Mouse (Mus musculus): ENCODE results near the gene Herpud1. TPM values are rescaled to one million over a fixed set of nuclear protein-coding genes. Genes with fewer than 3 reads are reported as not detected.

Herpud1 gene
- polyA plus RNA-seq, 1 experiment from 2014 or later, result 78.0 TPM

- Histone ChIP-seq H3K4me3 (replicated peaks; ENCODE audit: low read length) (no peak overlapping the region), H3K27me3 (replicated peaks; ENCODE audit: control insufficient read depth, insufficient read depth, low read length) (no peaks in the 10 kb centered on the region), H3K9me3 (ENCODE audit: control insufficient read depth, low read length) (no peaks in the 10 kb centered on the region), H3K4me1 (replicated peaks; ENCODE audit: control insufficient read depth, insufficient read depth, low read length) (no peaks in the 10 kb centered on the region), H3K36me3 (ENCODE audit: control insufficient read depth, insufficient read depth) (no peaks in the 10 kb centered on the region), H3K4me2 (ENCODE audit: low read length) (no peak overlapping the region), H3K27ac (ENCODE audit: low read length) (no peak overlapping the region), H3K9ac (replicated peaks; ENCODE audit: low read depth, low read length) (no peak overlapping the region)
- no peak for ATAC-seq
- 84% methylated on average over 6 of the region's 6 CpGs for WGBS
Observed at GRCm38 (mm10) chr8:94413509-94413908, 27.3 kb downstream of the Herpud1 start.

- H3K4me2 ChIP-seq (ENCODE audit: low read length), result no peak overlapping the region
- H3K36me3 ChIP-seq (ENCODE audit: control insufficient read depth, insufficient read depth), result no peaks in the 10 kb centered on the region
- no peak overlapping the region for H3K4me3 ChIP-seq (replicated peaks; ENCODE audit: low read length)
- ATAC-seq, result no peak
- 76% methylated on average over 2 of the region's 2 CpGs for WGBS
- H3K9ac ChIP-seq (replicated peaks; ENCODE audit: low read depth, low read length), result no peak overlapping the region
- no peaks in the 10 kb centered on the region for H3K27me3 ChIP-seq (replicated peaks; ENCODE audit: control insufficient read depth, insufficient read depth, low read length)
- no peaks in the 10 kb centered on the region for H3K4me1 ChIP-seq (replicated peaks; ENCODE audit: control insufficient read depth, insufficient read depth, low read length)
- H3K9me3 ChIP-seq (ENCODE audit: control insufficient read depth, low read length), result no peaks in the 10 kb centered on the region
- no peak overlapping the region for H3K27ac ChIP-seq (ENCODE audit: low read length)
Observed at GRCm38 (mm10) chr8:94415218-94415617, 29.0 kb downstream of the Herpud1 start.

- Histone ChIP-seq H3K9me3 (ENCODE audit: control insufficient read depth, low read length) (no peaks in the 10 kb centered on the region), H3K9ac (replicated peaks; ENCODE audit: low read depth, low read length) (no peak overlapping the region), H3K4me1 (replicated peaks; ENCODE audit: control insufficient read depth, insufficient read depth, low read length) (no peaks in the 10 kb centered on the region), H3K4me2 (ENCODE audit: low read length) (no peak overlapping the region), H3K27me3 (replicated peaks; ENCODE audit: control insufficient read depth, insufficient read depth, low read length) (no peaks in the 10 kb centered on the region), H3K27ac (ENCODE audit: low read length) (no peak overlapping the region), H3K4me3 (replicated peaks; ENCODE audit: low read length) (no peak overlapping the region), H3K36me3 (ENCODE audit: control insufficient read depth, insufficient read depth) (no peaks in the 10 kb centered on the region)
- ATAC-seq, result no peak
- 83% methylated on average over 9 of the region's 9 CpGs for WGBS
Observed at GRCm38 (mm10) chr8:94418017-94418416, 31.8 kb downstream of the Herpud1 start.

- no peak for ATAC-seq
- Histone ChIP-seq H3K36me3 (ENCODE audit: control insufficient read depth, insufficient read depth) (no peaks in the 10 kb centered on the region), H3K4me3 (replicated peaks; ENCODE audit: low read length) (no peak overlapping the region), H3K4me1 (replicated peaks; ENCODE audit: control insufficient read depth, insufficient read depth, low read length) (no peaks in the 10 kb centered on the region), H3K27ac (ENCODE audit: low read length) (no peak overlapping the region), H3K9ac (replicated peaks; ENCODE audit: low read depth, low read length) (no peak overlapping the region), H3K9me3 (ENCODE audit: control insufficient read depth, low read length) (no peaks in the 10 kb centered on the region), H3K4me2 (ENCODE audit: low read length) (no peak overlapping the region), H3K27me3 (replicated peaks; ENCODE audit: control insufficient read depth, insufficient read depth, low read length) (no peaks in the 10 kb centered on the region)
- WGBS, result 93% methylated on average over 4 of the region's 4 CpGs
Observed at GRCm38 (mm10) chr8:94422270-94422669, 36.0 kb downstream of the Herpud1 start.

- H3K4me3 ChIP-seq (replicated peaks; ENCODE audit: low read length), result no peak overlapping the region
- no peaks in the 10 kb centered on the region for H3K27me3 ChIP-seq (replicated peaks; ENCODE audit: control insufficient read depth, insufficient read depth, low read length)
- H3K9ac ChIP-seq (replicated peaks; ENCODE audit: low read depth, low read length), result no peak overlapping the region
- H3K36me3 ChIP-seq (ENCODE audit: control insufficient read depth, insufficient read depth), result no peaks in the 10 kb centered on the region
- H3K4me2 ChIP-seq (ENCODE audit: low read length), result no peak overlapping the region
- no peak overlapping the region for H3K27ac ChIP-seq (ENCODE audit: low read length)
- H3K4me1 ChIP-seq (replicated peaks; ENCODE audit: control insufficient read depth, insufficient read depth, low read length), result no peaks in the 10 kb centered on the region
- no peaks in the 10 kb centered on the region for H3K9me3 ChIP-seq (ENCODE audit: control insufficient read depth, low read length)
- no peak for ATAC-seq
- WGBS, result 82% methylated on average over 10 of the region's 10 CpGs
Observed at GRCm38 (mm10) chr8:94427953-94428352, 41.7 kb downstream of the Herpud1 start.

GRCm38 (mm10) chr8:94428420-94428819 is 42.2 kb downstream of the Herpud1 start:
- ATAC-seq, result no peak
- Histone ChIP-seq H3K9ac (replicated peaks; ENCODE audit: low read depth, low read length) (no peak overlapping the region), H3K4me2 (ENCODE audit: low read length) (no peak overlapping the region)

GRCm38 (mm10) chr8:94429376-94429775 is 43.1 kb downstream of the Herpud1 start:
- Histone ChIP-seq H3K4me1 (replicated peaks; ENCODE audit: control insufficient read depth, insufficient read depth, low read length) (peaks cover 7% of the 10 kb centered on the region), H3K4me3 (replicated peaks; ENCODE audit: low read length) (no peak overlapping the region), H3K4me2 (ENCODE audit: low read length) (no peak overlapping the region), H3K27ac (ENCODE audit: low read length) (no peak overlapping the region), H3K27me3 (replicated peaks; ENCODE audit: control insufficient read depth, insufficient read depth, low read length) (0 out of 2 replicates have a peak, but pooled peaks cover 6% of the 10 kb centered on the region), H3K36me3 (ENCODE audit: control insufficient read depth, insufficient read depth) (no peaks in the 10 kb centered on the region), H3K9ac (replicated peaks; ENCODE audit: low read depth, low read length) (no peak overlapping the region), H3K9me3 (ENCODE audit: control insufficient read depth, low read length) (no peaks in the 10 kb centered on the region)
- ATAC-seq, result no peak
- 83% methylated on average over 7 of the region's 7 CpGs for WGBS

More at GRCm38 (mm10) chr8:94428420-94428819, 42.2 kb downstream of the Herpud1 start:
- no peaks in the 10 kb centered on the region for H3K36me3 ChIP-seq (ENCODE audit: control insufficient read depth, insufficient read depth)
- H3K9me3 ChIP-seq (ENCODE audit: control insufficient read depth, low read length), result no peaks in the 10 kb centered on the region
- H3K4me3 ChIP-seq (replicated peaks; ENCODE audit: low read length), result no peak overlapping the region
- H3K27me3 ChIP-seq (replicated peaks; ENCODE audit: control insufficient read depth, insufficient read depth, low read length), result 0 out of 2 replicates have a peak, but pooled peaks cover under 1% of the 10 kb centered on the region
- 85% methylated on average over 4 of the region's 4 CpGs for WGBS
- H3K4me1 ChIP-seq (replicated peaks; ENCODE audit: control insufficient read depth, insufficient read depth, low read length), result no peaks in the 10 kb centered on the region
- no peak overlapping the region for H3K27ac ChIP-seq (ENCODE audit: low read length)

- Histone ChIP-seq H3K27me3 (replicated peaks; ENCODE audit: control insufficient read depth, insufficient read depth, low read length) (0 out of 2 replicates have a peak, but pooled peaks cover 9% of the 10 kb centered on the region), H3K9me3 (ENCODE audit: control insufficient read depth, low read length) (no peaks in the 10 kb centered on the region), H3K4me3 (replicated peaks; ENCODE audit: low read length) (no peak overlapping the region), H3K4me2 (ENCODE audit: low read length) (no peak overlapping the region), H3K27ac (ENCODE audit: low read length) (no peak overlapping the region), H3K4me1 (replicated peaks; ENCODE audit: control insufficient read depth, insufficient read depth, low read length) (peaks cover 8% of the 10 kb centered on the region), H3K36me3 (ENCODE audit: control insufficient read depth, insufficient read depth) (no peaks in the 10 kb centered on the region), H3K9ac (replicated peaks; ENCODE audit: low read depth, low read length) (no peak overlapping the region)
- no peak for ATAC-seq
- 76% methylated on average over 3 of the region's 3 CpGs for WGBS
Observed at GRCm38 (mm10) chr8:94432212-94432611, 46.0 kb downstream of the Herpud1 start.

GRCm38 (mm10) chr8:94433981-94434466 is 47.8 kb downstream of the Herpud1 start, which contains the start of gene Nlrc5:
Gene Nlrc5 (plus strand): TSS chr8:94434356.
- Histone ChIP-seq H3K36me3 (ENCODE audit: control insufficient read depth, insufficient read depth) (no peaks in the 10 kb centered on the region), H3K4me1 (replicated peaks; ENCODE audit: control insufficient read depth, insufficient read depth, low read length) (peaks cover 8% of the 10 kb centered on the region), H3K27me3 (replicated peaks; ENCODE audit: control insufficient read depth, insufficient read depth, low read length) (0 out of 2 replicates have a peak, but pooled peaks cover 9% of the 10 kb centered on the region), H3K4me2 (ENCODE audit: low read length) (peak within 1 kb of the TSS; percentile 83), H3K9ac (replicated peaks; ENCODE audit: low read depth, low read length) (peak within 1 kb of the TSS; percentile 25; the same call in 1 of the 2 replicates), H3K9me3 (ENCODE audit: control insufficient read depth, low read length) (no peaks in the 10 kb centered on the region), H3K27ac (ENCODE audit: low read length) (no peak within 1 kb of the TSS), H3K4me3 (replicated peaks; ENCODE audit: low read length) (peak within 1 kb of the TSS; percentile 47)
- peak; percentile 31; the same call in 1 of the 2 replicates for ATAC-seq
- 1% methylated on average over 29 of the region's 29 CpGs for WGBS

- Histone ChIP-seq H3K9me3 (ENCODE audit: control insufficient read depth, low read length) (no peaks in the 10 kb centered on the region), H3K4me3 (replicated peaks; ENCODE audit: low read length) (no peak overlapping the region), H3K27ac (ENCODE audit: low read length) (no peak overlapping the region), H3K4me1 (replicated peaks; ENCODE audit: control insufficient read depth, insufficient read depth, low read length) (peaks cover 8% of the 10 kb centered on the region), H3K36me3 (ENCODE audit: control insufficient read depth, insufficient read depth) (no peaks in the 10 kb centered on the region), H3K27me3 (replicated peaks; ENCODE audit: control insufficient read depth, insufficient read depth, low read length) (0 out of 2 replicates have a peak, but pooled peaks cover 9% of the 10 kb centered on the region), H3K4me2 (ENCODE audit: low read length) (no peak overlapping the region), H3K9ac (replicated peaks; ENCODE audit: low read depth, low read length) (no peak overlapping the region)
- 79% methylated on average over 3 of the region's 3 CpGs for WGBS
- ATAC-seq, result no peak
Observed at GRCm38 (mm10) chr8:94434958-94435357, 48.7 kb downstream of the Herpud1 start.
